Mouse (Mus musculus) ES-E14 (cell line): ENCODE measurements at regions not wholly inside any gene's neighbourhood (a gene's known extent, or its start where the extent isn't known, plus 50 kb on each side); places are given as distances from the start of the nearest gene placed in this dataset.
A peak's percentile ranks its signal among the peaks of the same experiment; 100 is the strongest.

Experiments
- DNase-seq: peaks from one replicate; pipeline ENCODE4 v3.0.0-alpha.2; 2013; ENCODE audit warnings: low read depth, low spot score
- H3K27ac ChIP-seq: 2 replicates; pipeline ENCODE4 v1.5.1; 2012; ENCODE audit warnings: low read depth, mild to moderate bottlenecking, low read length, moderate library complexity, mixed read lengths; ENCODE audit not compliant: poor library complexity, insufficient read depth, severe bottlenecking
- H3K36me3 ChIP-seq: 2 replicates; pipeline ENCODE4 v1.6.1; 2012; ENCODE audit warnings: mild to moderate bottlenecking, low read length, moderate library complexity, mixed read lengths; ENCODE audit not compliant: control insufficient read depth, poor library complexity, insufficient read depth, severe bottlenecking
- H3K4me1 ChIP-seq, 2 experiments: fragments of 150-350 bp in 1 of 2; sonication (generic) in 1 of 2; 2 replicates each; pipeline ENCODE4 v1.6.1; 2012; ENCODE audit warnings: low read length in 2 of 2, mild to moderate bottlenecking in 1 of 2, mixed read lengths in 1 of 2; ENCODE audit not compliant: control insufficient read depth in 2 of 2, insufficient read depth in 2 of 2, poor library complexity in 1 of 2
- H3K4me3 ChIP-seq, 2 experiments: fragments of 150-350 bp in 1 of 2; sonication (generic) in 1 of 2; 2 replicates each; pipeline ENCODE4 v1.5.1; 2012; ENCODE audit warnings: low read length in 2 of 2, low read depth in 1 of 2, mild to moderate bottlenecking in 1 of 2, mixed read lengths in 1 of 2; ENCODE audit not compliant: insufficient read depth in 1 of 2, poor library complexity in 1 of 2, severe bottlenecking in 1 of 2
- H3K9ac ChIP-seq: 2 replicates; pipeline ENCODE4 v1.6.1; 2012; ENCODE audit warnings: low read depth, mild to moderate bottlenecking, low read length, mixed read lengths; ENCODE audit not compliant: poor library complexity, insufficient read depth, severe bottlenecking
- H3K9me3 ChIP-seq: fragments of 150-350 bp; sonication (generic); 2 replicates; pipeline ENCODE4 v1.6.1; 2012; ENCODE audit warnings: low read depth, mild to moderate bottlenecking, low read length; ENCODE audit not compliant: control insufficient read depth, insufficient read depth
- CHD2 ChIP-seq: IDR thresholded peaks from 2 replicates; pipeline ENCODE4 v1.6.1; 2014; ENCODE audit warnings: mild to moderate bottlenecking, low read depth, low read length, inconsistent platforms
- HCFC1 ChIP-seq: IDR thresholded peaks from 2 replicates; pipeline ENCODE4 v1.6.1; 2012; ENCODE audit warnings: low read length, inconsistent platforms, borderline replicate concordance; ENCODE audit not compliant: insufficient read depth
- MAFK ChIP-seq: IDR thresholded peaks from 2 replicates; pipeline ENCODE4 v1.6.1; 2014; ENCODE audit warnings: mild to moderate bottlenecking, low read depth, low read length, inconsistent platforms; ENCODE audit not compliant: insufficient read depth
- ZC3H11A ChIP-seq: IDR thresholded peaks from 2 replicates; pipeline ENCODE4 v1.6.1; 2012; ENCODE audit warnings: low read depth, mild to moderate bottlenecking, inconsistent platforms, low read length, borderline replicate concordance
- ZNF384 ChIP-seq: IDR thresholded peaks from 2 replicates; pipeline ENCODE4 v1.6.1; 2012; ENCODE audit warnings: low read depth, low read length, inconsistent platforms
- in situ Hi-C, 2 experiments: fragments of 600-800 bp; cut with MboI; formaldehyde crosslinking; loops; one replicate each; pipeline ENCODE4 v1.15.1; 2025; ENCODE audit warnings: low sequenced_read_pairs in 2 of 2, inconsistent platforms in 1 of 2; ENCODE audit not compliant: unreplicated experiment in 2 of 2

GRCm38 (mm10) chr2:74463407-74463806, 115.8 kb downstream of the Lnpk start:
- H3K9me3 ChIP-seq, result no peaks in the 10 kb centered on the region
- no peaks in the 10 kb centered on the region for H3K36me3 ChIP-seq
- in situ Hi-C loops, result no loop called here
- DNase-seq, result no peak
- H3K27ac ChIP-seq, result no peak overlapping the region
- no peak overlapping the region for H3K4me3 ChIP-seq
- TF ChIP-seq MAFK (no peak), CHD2 (no peak), ZC3H11A (no peak), HCFC1 (no peak), ZNF384 (no peak)
- no peak overlapping the region for H3K9ac ChIP-seq
- H3K4me1 ChIP-seq, result peaks cover 0 to 3% of the 10 kb centered on the region in 2 experiments; a peak in 1 of 4 replicates

DNA sequence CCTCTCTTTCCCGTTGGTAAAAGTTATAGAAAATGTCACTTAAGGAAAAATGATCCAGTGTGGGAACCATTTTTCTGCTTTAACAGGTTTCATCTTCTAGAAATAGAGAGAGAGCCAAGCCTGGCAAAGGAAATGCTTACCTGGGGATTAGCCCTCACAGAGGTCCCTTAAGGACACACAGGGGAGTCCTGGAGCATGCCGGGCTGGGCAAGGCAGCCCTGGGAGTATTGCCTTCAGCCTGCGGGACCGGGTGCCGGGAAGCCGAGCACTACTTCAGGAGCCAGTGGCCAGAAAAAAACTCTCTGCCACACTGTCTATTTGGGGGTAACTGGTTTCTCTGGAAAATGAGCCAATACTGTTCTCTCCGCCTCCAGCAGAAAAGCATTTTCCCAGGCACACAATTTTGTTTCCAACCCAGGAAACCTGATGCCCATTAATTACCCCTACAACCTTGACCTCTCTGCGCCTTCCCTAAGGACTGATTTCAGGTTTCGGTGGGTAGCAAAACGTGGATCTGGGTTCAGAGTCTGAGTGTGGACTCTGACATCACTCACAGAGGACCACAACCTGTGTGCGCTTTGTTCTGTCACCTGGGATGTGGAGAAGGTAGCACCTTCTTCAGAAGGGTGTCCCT, 117.9 kb downstream of the Lnpk start:
- in situ Hi-C loops, result no loop called here
- no peak for TF ChIP-seq ZC3H11A
- TF ChIP-seq HCFC1, result no peak
- H3K9ac ChIP-seq, result no peak overlapping the region
- H3K27ac ChIP-seq, result no peak overlapping the region
- H3K4me3 ChIP-seq, result peak overlapping the region in 1 of 2 experiments; percentile 15; a peak in 1 of 4 replicates
- peak; percentile 25 for DNase-seq
- H3K4me1 ChIP-seq, result peaks cover 0 to 3% of the 10 kb centered on the region in 2 experiments; a peak in 1 of 4 replicates
- H3K36me3 ChIP-seq, result no peaks in the 10 kb centered on the region
- no peaks in the 10 kb centered on the region for H3K9me3 ChIP-seq

DNA sequence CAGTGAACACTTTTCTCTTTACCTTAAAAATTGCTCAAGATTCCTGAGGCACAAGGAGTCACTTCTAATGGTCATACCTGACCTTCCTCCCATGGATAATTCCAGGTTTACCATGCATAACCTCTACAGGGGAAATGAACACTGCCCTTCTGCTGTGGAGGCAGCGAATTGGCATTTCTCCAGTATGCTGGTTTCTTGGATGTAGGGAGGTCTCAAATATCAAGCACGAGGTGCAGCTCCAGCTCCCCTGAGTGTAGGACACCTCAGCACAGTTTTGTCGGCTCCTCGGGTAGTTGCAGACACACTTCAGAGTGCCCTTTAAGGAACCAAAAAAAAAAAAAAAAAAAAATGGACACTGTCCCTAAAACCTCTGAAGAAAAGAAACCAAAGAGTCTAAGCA, 124.8 kb downstream of the Lnpk start:
- Histone ChIP-seq H3K4me1 (no peaks in the 10 kb centered on the region; a peak in 1 of 4 replicates), H3K9me3 (no peaks in the 10 kb centered on the region), H3K4me3 (no peak overlapping the region), H3K36me3 (no peaks in the 10 kb centered on the region), H3K9ac (no peak overlapping the region), H3K27ac (no peak overlapping the region)
- DNase-seq, result no peak
- in situ Hi-C loops, result no loop called here
- TF ChIP-seq ZC3H11A (no peak), HCFC1 (no peak), CHD2 (no peak), MAFK (no peak), ZNF384 (no peak)

GRCm38 (mm10) chr2:74452679-74453078, 126.6 kb downstream of the Lnpk start:
- Histone ChIP-seq H3K4me3 (no peak overlapping the region), H3K9ac (no peak overlapping the region), H3K9me3 (no peaks in the 10 kb centered on the region), H3K27ac (no peak overlapping the region), H3K4me1 (no peaks in the 10 kb centered on the region; a peak in 1 of 4 replicates), H3K36me3 (no peaks in the 10 kb centered on the region)
- no peak for DNase-seq
- in situ Hi-C loops, result no loop called here
- TF ChIP-seq ZC3H11A (no peak), CHD2 (no peak), HCFC1 (no peak), MAFK (no peak), ZNF384 (no peak)

- Histone ChIP-seq H3K4me3 (no peak overlapping the region), H3K36me3 (no peaks in the 10 kb centered on the region), H3K9me3 (no peaks in the 10 kb centered on the region), H3K27ac (no peak overlapping the region), H3K9ac (no peak overlapping the region), H3K4me1 (no peaks in the 10 kb centered on the region; a peak in 1 of 4 replicates)
- in situ Hi-C loops, result no loop called here
- TF ChIP-seq MAFK, result no peak
- TF ChIP-seq ZC3H11A, result no peak
- TF ChIP-seq HCFC1, result no peak
- no peak for TF ChIP-seq CHD2
- TF ChIP-seq ZNF384, result no peak
- no peak for DNase-seq
These were observed 127.7 kb downstream of the Lnpk start for GRCm38 (mm10) chr2:74451578-74451977.
